Mouse (Mus musculus): ENCODE data around the gene Clec16a.

GRCm38 (mm10) chr16:10629361-10629760, 84.2 kb downstream of the Clec16a start:
- TF ChIP-seq NRF1 (IDR thresholded peaks at IDR 0.05; ENCODE audit: low read depth, low read length) (no peak), CTCF (conservative IDR thresholded peaks at IDR 0.05 in 1 of 2, IDR thresholded peaks at IDR 0.05 in 1 of 2; ENCODE audit: low read depth in 2 of 2, low read length in 2 of 2) (no peak), POLR2A (IDR thresholded peaks at IDR 0.05; ENCODE audit: low read depth, low read length) (no peak), JUN (IDR thresholded peaks at IDR 0.05; ENCODE audit: insufficient read depth, low read depth, low read length) (no peak), TBP (conservative IDR thresholded peaks at IDR 0.05; ENCODE audit: low read depth, low read length) (no peak), EP300 (IDR thresholded peaks at IDR 0.05; ENCODE audit: low read length) (no peak)
